Mouse (Mus musculus) brain, embryonic 14.5 days (tissue): ENCODE results near the gene Ttc13. TPM values are rescaled to one million over a fixed set of nuclear protein-coding genes. Genes with fewer than 3 reads are reported as not detected.

Experiments
- DNase-seq: peaks from one replicate; pipeline ENCODE4 v3.0.0-alpha.2; 2011; ENCODE audit warnings: low read depth
- CTCF ChIP-seq: fragments of 200-500 bp; IDR thresholded peaks from 2 replicates; pipeline ENCODE4 v1.5.1; 2012; ENCODE audit warnings: inconsistent platforms, mild to moderate bottlenecking, moderate library complexity, borderline replicate concordance; ENCODE audit not compliant: insufficient read depth, insufficient read length; ENCODE audit errors: extremely low read depth
- POLR2A ChIP-seq: fragments of 200-500 bp; IDR thresholded peaks from 2 replicates; pipeline ENCODE4 v1.6.1; 2012; ENCODE audit warnings: mild to moderate bottlenecking, inconsistent platforms, borderline replicate concordance; ENCODE audit not compliant: poor library complexity, insufficient read depth, insufficient read length, severe bottlenecking; ENCODE audit errors: extremely low read depth
- polyA plus RNA-seq: library from polyadenylated mRNA; depleted of rRNA; stranded (reverse); fragments of >200 nt; gene quantifications from 2 replicates; pipeline ENCODE4 v1.2.3, GENCODE M21; 2012

Ttc13 gene
- polyA plus RNA-seq, 1 experiment: 57.0 TPM

DNA sequence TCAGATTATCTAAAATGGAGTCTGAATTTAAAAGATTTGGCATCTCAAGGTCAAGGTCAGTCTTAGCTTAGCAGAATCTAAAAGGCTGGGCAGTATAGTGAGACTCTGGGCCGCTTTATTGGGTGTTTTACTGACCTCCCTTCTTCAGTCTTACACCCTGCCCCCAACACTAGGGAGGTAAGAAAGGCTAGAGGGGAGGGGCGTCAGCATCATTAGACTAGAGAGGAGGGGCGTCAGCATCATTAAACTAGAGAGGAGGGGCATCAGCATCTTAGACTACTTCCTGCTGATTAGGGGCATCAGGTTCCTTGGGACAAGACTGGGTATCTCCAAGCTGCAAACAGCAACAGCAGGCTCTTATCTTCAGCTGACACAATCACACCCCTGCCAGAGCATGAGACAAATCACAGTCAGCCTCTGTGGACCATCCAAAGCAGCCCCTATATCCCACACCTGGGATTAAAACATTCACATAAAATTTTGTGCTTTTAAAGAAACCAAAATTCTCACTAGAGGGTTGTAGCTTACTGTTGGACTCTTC is 13.7 kb upstream of the Ttc13 start:
- no peak for DNase-seq
- no peak for TF ChIP-seq POLR2A
- no peak for TF ChIP-seq CTCF

DNA sequence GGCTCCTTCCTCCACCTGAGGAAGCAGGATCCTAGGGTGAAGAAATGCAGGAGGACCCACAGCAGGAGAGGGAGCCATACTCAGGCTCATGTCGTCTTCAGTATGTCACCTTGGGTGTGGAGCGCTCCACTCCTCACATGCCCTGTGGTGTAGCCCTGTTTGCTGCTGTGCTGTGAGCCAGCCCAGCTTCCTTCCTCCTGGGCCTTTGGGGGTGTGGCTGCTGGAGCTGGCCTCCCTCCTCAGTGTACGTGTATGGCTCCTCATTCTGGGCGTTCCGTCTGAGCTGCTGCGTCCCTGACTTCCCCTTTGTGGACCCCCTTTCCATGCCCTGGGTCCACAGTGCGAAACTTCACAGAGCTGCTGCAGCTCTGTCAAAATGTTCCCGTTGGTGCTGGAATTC is 11.0 kb upstream of the Ttc13 start:
- no peak for DNase-seq
- TF ChIP-seq POLR2A (no peak), CTCF (no peak)

DNA sequence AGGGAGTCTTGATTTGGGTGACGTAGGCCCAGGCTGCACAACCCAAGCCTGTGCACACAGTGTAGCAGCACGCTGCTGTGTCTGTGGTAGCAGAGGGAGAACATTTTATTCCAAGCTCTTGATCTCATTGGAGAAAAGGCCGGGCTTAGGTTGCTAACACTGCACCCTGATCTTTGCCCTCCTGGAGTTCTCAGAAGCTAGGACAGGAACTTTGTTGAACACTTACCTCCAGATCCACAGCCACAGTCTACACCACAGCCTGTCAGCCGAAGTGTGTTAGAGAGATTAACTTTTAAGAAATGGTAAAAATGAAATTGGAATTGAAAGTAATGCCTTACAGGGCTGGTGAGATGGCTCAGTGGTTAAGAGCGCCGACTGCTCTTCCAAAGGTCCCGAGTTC is 2.5 kb upstream of the Ttc13 start:
- no peak for DNase-seq
- TF ChIP-seq CTCF (no peak), POLR2A (no peak)

DNA sequence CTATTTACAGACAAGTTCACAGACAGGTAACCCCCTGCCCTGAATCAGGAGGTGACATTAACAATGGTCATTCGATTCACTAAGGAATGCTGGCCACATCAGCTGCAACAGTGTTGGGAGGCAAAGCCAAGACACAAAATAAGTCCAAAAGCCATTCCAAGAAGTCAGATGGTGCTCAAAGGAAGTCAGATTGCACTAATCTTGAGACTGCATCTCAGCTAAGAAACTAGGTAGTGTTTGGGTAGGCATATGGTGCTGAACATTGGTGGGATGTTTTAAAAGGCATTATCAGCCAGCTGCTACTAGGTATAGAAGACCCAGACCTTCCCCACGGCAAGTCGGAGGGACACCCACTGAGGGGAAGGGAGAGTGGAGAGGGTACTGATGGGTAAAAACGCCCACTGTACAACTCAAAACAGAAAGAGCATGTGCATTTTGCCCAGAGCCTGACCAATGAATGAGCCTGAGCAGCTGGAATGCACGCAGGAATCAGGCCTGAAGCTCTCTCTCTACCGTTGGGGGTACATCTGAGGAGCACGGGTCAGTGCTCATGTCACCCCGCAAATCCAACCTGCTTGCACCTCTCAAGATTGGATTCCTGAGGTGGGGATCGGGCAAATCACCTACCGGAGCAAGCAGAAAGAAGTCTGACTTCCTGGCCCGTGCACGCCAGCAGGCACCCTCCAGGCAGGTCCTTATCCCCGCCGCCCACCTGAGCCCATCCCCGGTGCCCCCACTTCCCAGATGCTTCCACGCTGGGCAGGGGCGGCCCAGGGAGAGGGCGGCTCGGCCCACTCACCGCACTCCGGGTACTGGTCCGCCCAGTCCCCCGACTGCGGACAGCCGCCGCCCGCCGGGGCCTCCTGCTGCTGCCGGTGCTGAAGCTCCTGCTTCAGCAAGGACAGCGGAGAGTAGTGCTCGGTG is 583 bp downstream of the Ttc13 start:
- no peak for TF ChIP-seq CTCF
- TF ChIP-seq POLR2A: no peak
- DNase-seq: no peak

DNA sequence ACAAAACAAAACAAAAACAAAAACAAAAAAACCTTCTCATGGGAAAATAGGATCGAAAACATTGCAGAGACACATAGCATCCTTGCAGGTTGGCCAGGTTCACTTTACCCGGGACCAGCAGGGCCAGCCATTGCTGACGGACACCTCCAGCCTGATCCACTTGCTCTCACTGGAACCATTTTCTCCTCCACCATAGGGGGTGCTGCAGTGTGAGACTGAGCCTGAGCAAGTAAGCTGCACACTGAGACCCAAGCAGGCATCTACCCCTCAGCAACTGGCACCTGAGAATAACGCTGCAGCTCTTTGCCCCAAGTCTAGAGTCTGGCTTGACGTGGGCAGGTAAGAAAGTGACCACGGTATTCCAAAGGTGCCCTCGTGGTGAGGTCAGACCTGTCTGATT is 1.6 kb downstream of the Ttc13 start:
- DNase-seq: peak; percentile 12
- TF ChIP-seq CTCF (no peak; the same call in 1 of the 2 replicates), POLR2A (no peak)

DNA sequence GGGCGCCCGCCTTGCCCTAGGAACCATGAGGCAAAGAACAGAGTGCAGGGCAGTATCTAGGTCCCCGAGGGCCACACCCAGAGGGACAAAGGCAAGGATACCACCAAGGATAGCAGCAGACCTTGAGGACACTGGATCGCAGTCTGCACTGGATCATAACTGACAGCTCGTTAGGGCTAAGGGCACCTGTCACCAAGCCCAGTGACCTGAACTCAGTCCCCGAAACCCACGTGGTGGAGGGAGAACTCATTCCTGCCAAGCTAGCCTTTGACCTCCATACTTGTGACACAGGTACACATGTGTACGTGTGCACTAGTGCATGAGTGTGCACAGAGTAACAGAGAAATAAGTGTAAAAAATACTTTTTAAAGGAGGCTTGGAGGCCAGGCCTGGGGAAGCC is 6.0 kb downstream of the Ttc13 start:
- TF ChIP-seq POLR2A: no peak
- no peak for TF ChIP-seq CTCF

DNA sequence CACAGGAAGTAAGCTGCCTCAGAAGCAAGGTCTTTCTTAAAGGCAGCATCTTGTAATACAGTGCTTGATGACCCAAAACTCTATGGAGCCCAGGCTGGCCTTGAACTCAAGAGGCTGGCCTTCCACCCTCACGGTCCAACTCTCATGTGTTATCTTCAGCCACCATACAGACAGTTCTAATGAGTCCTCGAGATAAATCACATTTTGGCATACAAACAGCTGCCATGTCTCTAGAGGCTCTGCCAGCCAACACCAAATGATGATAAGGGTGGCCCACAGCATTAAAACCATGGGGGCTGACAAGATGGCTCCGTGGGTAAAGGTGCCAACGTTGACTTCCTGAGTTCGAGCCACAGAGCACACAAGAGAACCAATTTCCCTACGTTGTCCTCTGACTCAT is 8.6 kb downstream of the Ttc13 start:
- no peak for DNase-seq
- TF ChIP-seq CTCF: no peak
- no peak for TF ChIP-seq POLR2A

More for the DNA sequence above, 6.0 kb downstream of the Ttc13 start:
- DNase-seq: no peak

DNA sequence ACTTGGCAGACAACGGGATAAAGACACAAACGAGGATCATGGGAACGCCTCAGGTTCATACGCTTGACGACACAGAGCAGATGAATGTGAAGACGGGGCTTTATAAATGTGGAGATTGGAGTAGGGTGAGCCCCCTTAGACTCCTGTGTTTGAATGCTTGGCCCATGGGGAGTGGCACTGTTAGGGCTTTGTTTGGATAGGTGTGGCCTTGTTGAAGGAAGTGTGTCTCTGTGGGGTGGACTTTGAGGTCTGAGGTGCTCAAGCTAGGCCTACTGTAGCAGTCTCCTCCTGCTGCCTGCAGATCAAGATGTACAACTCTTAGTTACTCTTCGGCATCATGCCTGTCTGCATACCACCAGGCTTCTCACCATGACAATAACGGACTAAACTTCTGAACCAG is 16.0 kb downstream of the Ttc13 start:
- no peak for DNase-seq
- TF ChIP-seq POLR2A (no peak), CTCF (no peak)

DNA sequence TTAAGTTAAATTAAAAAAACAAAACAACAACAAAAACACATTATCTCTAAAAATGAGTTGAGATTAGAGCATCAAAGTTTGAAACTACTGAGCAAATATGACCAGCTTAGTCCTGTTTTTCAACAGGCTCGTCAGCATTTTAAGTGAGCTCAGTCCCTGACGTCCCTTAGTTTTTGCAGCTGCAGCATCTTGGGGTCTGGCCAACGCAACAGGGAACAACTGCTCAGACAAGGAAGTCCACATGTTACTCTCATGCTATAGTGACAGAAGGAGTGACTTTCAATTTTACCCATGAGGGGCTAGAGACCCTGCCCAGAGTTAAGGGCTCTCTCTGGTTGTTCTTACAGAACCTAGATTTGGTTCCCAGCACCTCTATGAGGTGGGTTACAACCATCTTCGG is 17.4 kb downstream of the Ttc13 start:
- peak; percentile 12 for DNase-seq
- TF ChIP-seq CTCF: no peak
- TF ChIP-seq POLR2A: no peak

DNA sequence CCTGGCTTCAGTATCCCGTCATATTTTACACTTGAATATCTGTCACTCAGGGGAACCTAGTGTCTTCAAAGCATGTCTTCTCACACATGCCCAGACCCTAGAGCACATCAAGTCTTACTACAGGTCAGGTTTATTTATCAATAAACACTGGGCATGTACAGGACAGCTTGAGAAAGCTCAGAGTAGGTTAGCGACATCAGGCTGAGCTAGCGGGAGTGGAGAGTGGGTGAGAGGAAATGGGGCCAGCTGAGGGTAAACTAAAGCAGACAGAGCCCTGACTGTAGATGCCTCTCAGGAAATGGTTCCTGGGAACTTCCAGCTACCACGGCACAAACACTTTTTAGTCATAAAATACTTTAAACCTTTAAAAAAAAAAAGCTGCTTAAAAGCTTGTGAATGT is 18.3 kb downstream of the Ttc13 start:
- TF ChIP-seq CTCF: no peak
- no peak for TF ChIP-seq POLR2A
- DNase-seq: no peak

DNA sequence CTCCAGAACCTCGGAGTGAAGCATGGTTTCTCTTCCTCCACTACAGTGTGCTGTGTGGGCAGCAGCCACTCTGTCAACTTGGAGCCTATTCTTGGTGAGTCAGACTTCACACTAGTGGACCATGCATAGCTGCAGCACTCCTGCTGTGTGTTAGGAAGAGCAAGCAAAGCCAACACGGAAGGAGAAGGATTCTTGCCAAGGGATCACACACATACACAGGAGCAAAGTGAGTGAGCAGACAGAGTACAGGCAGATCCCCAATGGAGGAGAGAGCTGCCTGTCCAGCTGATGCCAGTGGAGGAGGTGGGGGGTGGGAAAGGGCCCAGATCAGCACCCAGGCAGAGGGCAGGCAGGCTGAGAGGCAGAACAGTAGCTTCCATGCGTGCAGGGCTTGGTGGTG is 19.6 kb downstream of the Ttc13 start:
- DNase-seq: no peak
- no peak for TF ChIP-seq POLR2A
- no peak for TF ChIP-seq CTCF

DNA sequence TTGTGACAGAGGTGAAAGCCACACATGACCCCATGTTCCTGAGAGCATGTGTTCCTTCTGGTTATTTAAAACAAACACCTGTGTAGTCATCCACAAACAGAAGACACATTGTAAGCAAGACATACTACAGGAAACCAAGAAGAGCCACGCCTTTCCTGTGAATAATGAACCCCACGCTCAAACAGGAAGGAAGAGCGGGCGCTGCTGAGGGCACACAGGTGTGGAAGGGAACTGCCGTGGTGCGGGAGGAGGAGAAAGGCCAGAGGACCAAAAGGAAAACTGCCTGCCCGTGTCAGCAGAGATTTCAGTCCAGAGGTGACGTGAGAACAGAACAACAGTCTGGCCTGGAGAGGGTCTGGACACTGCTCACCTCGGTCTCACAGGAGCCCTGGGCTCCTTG is 20.8 kb downstream of the Ttc13 start:
- no peak for TF ChIP-seq CTCF
- no peak for TF ChIP-seq POLR2A
- no peak for DNase-seq
